Mouse (Mus musculus): ENCODE results near the gene Bspry. TPM values are rescaled to one million over a fixed set of nuclear protein-coding genes. Genes with fewer than 3 reads are reported as not detected.

Gene Bspry
- 0.78 and 1.9 TPM in 2 replicates for polyA plus RNA-seq (2016; fragmentation: Nextera tagmentation; extraction: Ambion mirVana)

GRCm38 (mm10) chr4:62479937-62480708 lies at the start of gene Bspry:
Gene Bspry (plus strand): TSS chr4:62480053.
- Histone ChIP-seq H3K4me1 (replicated peaks) (peaks cover 12% of the 10 kb centered on the region), H3K4me3 (peak within 1 kb of the TSS; percentile 52), H3K36me3 (no peaks in the 10 kb centered on the region), H3K27ac (no peak within 1 kb of the TSS), H3K9me3 (no peaks in the 10 kb centered on the region), H3K27me3 (ENCODE audit: insufficient read depth, poor library complexity, severe bottlenecking) (peaks cover 46% of the 10 kb centered on the region)
- WGBS = 3% methylated on average over 71 of the region's 71 CpGs
- peak; percentile 41 for DNase-seq (ENCODE audit: low spot score)

- no peak overlapping the region for H3K27ac ChIP-seq
- H3K36me3 ChIP-seq = peaks cover 8% of the 10 kb centered on the region
- no peaks in the 10 kb centered on the region for H3K4me1 ChIP-seq (replicated peaks)
- no peaks in the 10 kb centered on the region for H3K27me3 ChIP-seq (ENCODE audit: insufficient read depth, poor library complexity, severe bottlenecking)
- DNase-seq (ENCODE audit: low spot score) = no peak
- no peak overlapping the region for H3K4me3 ChIP-seq
- no peaks in the 10 kb centered on the region for H3K9me3 ChIP-seq
These were observed 49.2 kb upstream of the Bspry start for GRCm38 (mm10) chr4:62430678-62431077.

GRCm38 (mm10) chr4:62431522-62431921 lies 48.3 kb upstream of the Bspry start:
- DNase-seq (ENCODE audit: low spot score) = no peak
- Histone ChIP-seq H3K4me3 (no peak overlapping the region), H3K27me3 (ENCODE audit: insufficient read depth, poor library complexity, severe bottlenecking) (no peaks in the 10 kb centered on the region), H3K4me1 (replicated peaks) (no peaks in the 10 kb centered on the region), H3K9me3 (no peaks in the 10 kb centered on the region), H3K36me3 (no peaks in the 10 kb centered on the region), H3K27ac (no peak overlapping the region)
- WGBS = 87% methylated on average over 4 of the region's 4 CpGs

- no peaks in the 10 kb centered on the region for H3K4me1 ChIP-seq (replicated peaks)
- H3K9me3 ChIP-seq = no peaks in the 10 kb centered on the region
- DNase-seq (ENCODE audit: low spot score) = no peak
- WGBS = 85% methylated on average over 7 of the region's 7 CpGs
- no peak overlapping the region for H3K27ac ChIP-seq
- H3K36me3 ChIP-seq = no peaks in the 10 kb centered on the region
- no peak overlapping the region for H3K4me3 ChIP-seq
- H3K27me3 ChIP-seq (ENCODE audit: insufficient read depth, poor library complexity, severe bottlenecking) = no peaks in the 10 kb centered on the region
These were observed 45.6 kb upstream of the Bspry start for GRCm38 (mm10) chr4:62433939-62434870.

GRCm38 (mm10) chr4:62435081-62435480 lies 44.8 kb upstream of the Bspry start, which contains the start of gene Rnf183:
Gene Rnf183 (minus strand): TSS chr4:62435252.
- H3K36me3 ChIP-seq = no peaks in the 10 kb centered on the region
- DNase-seq (ENCODE audit: low spot score) = no peak
- no peaks in the 10 kb centered on the region for H3K27me3 ChIP-seq (ENCODE audit: insufficient read depth, poor library complexity, severe bottlenecking)
- 82% methylated on average over 6 of the region's 6 CpGs for WGBS
- no peak within 1 kb of the TSS for H3K27ac ChIP-seq
- no peak within 1 kb of the TSS for H3K4me3 ChIP-seq
- no peaks in the 10 kb centered on the region for H3K4me1 ChIP-seq (replicated peaks)
- no peaks in the 10 kb centered on the region for H3K9me3 ChIP-seq

GRCm38 (mm10) chr4:62437256-62437778 lies 42.5 kb upstream of the Bspry start:
- DNase-seq (ENCODE audit: low spot score) = no peak
- no peaks in the 10 kb centered on the region for H3K9me3 ChIP-seq
- H3K4me1 ChIP-seq (replicated peaks) = no peaks in the 10 kb centered on the region
- no peaks in the 10 kb centered on the region for H3K36me3 ChIP-seq
- no peaks in the 10 kb centered on the region for H3K27me3 ChIP-seq (ENCODE audit: insufficient read depth, poor library complexity, severe bottlenecking)
- 93% methylated on average over 3 of the region's 3 CpGs for WGBS
- H3K4me3 ChIP-seq = no peak overlapping the region
- no peak overlapping the region for H3K27ac ChIP-seq

GRCm38 (mm10) chr4:62437871-62438270 lies 42.0 kb upstream of the Bspry start:
- H3K4me3 ChIP-seq = no peak overlapping the region
- H3K36me3 ChIP-seq = no peaks in the 10 kb centered on the region
- 92% methylated on average over 7 of the region's 7 CpGs for WGBS
- no peaks in the 10 kb centered on the region for H3K4me1 ChIP-seq (replicated peaks)
- H3K27ac ChIP-seq = no peak overlapping the region
- DNase-seq (ENCODE audit: low spot score) = no peak
- H3K9me3 ChIP-seq = no peaks in the 10 kb centered on the region
- H3K27me3 ChIP-seq (ENCODE audit: insufficient read depth, poor library complexity, severe bottlenecking) = no peaks in the 10 kb centered on the region

GRCm38 (mm10) chr4:62439793-62440192 lies 40.1 kb upstream of the Bspry start:
- no peaks in the 10 kb centered on the region for H3K4me1 ChIP-seq (replicated peaks)
- no peak overlapping the region for H3K4me3 ChIP-seq
- H3K27ac ChIP-seq = no peak overlapping the region
- WGBS = 68% methylated on average over 4 of the region's 4 CpGs
- H3K36me3 ChIP-seq = no peaks in the 10 kb centered on the region
- no peaks in the 10 kb centered on the region for H3K27me3 ChIP-seq (ENCODE audit: insufficient read depth, poor library complexity, severe bottlenecking)
- H3K9me3 ChIP-seq = no peaks in the 10 kb centered on the region
- no peak for DNase-seq (ENCODE audit: low spot score)

- Histone ChIP-seq H3K27ac (no peak overlapping the region), H3K27me3 (ENCODE audit: insufficient read depth, poor library complexity, severe bottlenecking) (no peaks in the 10 kb centered on the region), H3K4me1 (replicated peaks) (no peaks in the 10 kb centered on the region), H3K9me3 (no peaks in the 10 kb centered on the region), H3K4me3 (no peak overlapping the region), H3K36me3 (no peaks in the 10 kb centered on the region)
- 74% methylated on average over 4 of the region's 4 CpGs for WGBS
- DNase-seq (ENCODE audit: low spot score) = no peak
These were observed 39.3 kb upstream of the Bspry start for GRCm38 (mm10) chr4:62440544-62440943.

- Histone ChIP-seq H3K27ac (no peak overlapping the region), H3K9me3 (no peaks in the 10 kb centered on the region), H3K27me3 (ENCODE audit: insufficient read depth, poor library complexity, severe bottlenecking) (no peaks in the 10 kb centered on the region), H3K4me1 (replicated peaks) (no peaks in the 10 kb centered on the region), H3K36me3 (no peaks in the 10 kb centered on the region), H3K4me3 (no peak overlapping the region)
- WGBS = 80% methylated on average over 4 of the region's 4 CpGs
- DNase-seq (ENCODE audit: low spot score) = no peak
These were observed 38.9 kb upstream of the Bspry start for GRCm38 (mm10) chr4:62440986-62441385.

GRCm38 (mm10) chr4:62454995-62455394 lies 24.9 kb upstream of the Bspry start:
- no peaks in the 10 kb centered on the region for H3K27me3 ChIP-seq (ENCODE audit: insufficient read depth, poor library complexity, severe bottlenecking)
- WGBS = 65% methylated on average over 5 of the region's 5 CpGs
- no peak overlapping the region for H3K4me3 ChIP-seq
- H3K36me3 ChIP-seq = 0 out of 2 replicates have a peak, but pooled peaks cover 10% of the 10 kb centered on the region
- H3K9me3 ChIP-seq = no peaks in the 10 kb centered on the region
- DNase-seq (ENCODE audit: low spot score) = peak; percentile 39
- no peak overlapping the region for H3K27ac ChIP-seq
- no peaks in the 10 kb centered on the region for H3K4me1 ChIP-seq (replicated peaks)

GRCm38 (mm10) chr4:62459081-62459480 lies 20.8 kb upstream of the Bspry start:
- Histone ChIP-seq H3K27ac (no peak overlapping the region), H3K27me3 (ENCODE audit: insufficient read depth, poor library complexity, severe bottlenecking) (no peaks in the 10 kb centered on the region), H3K36me3 (peaks cover 24% of the 10 kb centered on the region), H3K9me3 (no peaks in the 10 kb centered on the region), H3K4me1 (replicated peaks) (no peaks in the 10 kb centered on the region), H3K4me3 (no peak overlapping the region)
- 92% methylated on average over 3 of the region's 3 CpGs for WGBS
- DNase-seq (ENCODE audit: low spot score) = no peak

GRCm38 (mm10) chr4:62460348-62460747 lies 19.5 kb upstream of the Bspry start:
- H3K9me3 ChIP-seq = no peaks in the 10 kb centered on the region
- 91% methylated on average over 8 of the region's 8 CpGs for WGBS
- no peaks in the 10 kb centered on the region for H3K27me3 ChIP-seq (ENCODE audit: insufficient read depth, poor library complexity, severe bottlenecking)
- H3K27ac ChIP-seq = no peak overlapping the region
- no peaks in the 10 kb centered on the region for H3K4me1 ChIP-seq (replicated peaks)
- no peak overlapping the region for H3K4me3 ChIP-seq
- H3K36me3 ChIP-seq = peaks cover 24% of the 10 kb centered on the region
- no peak for DNase-seq (ENCODE audit: low spot score)
